Mouse (Mus musculus): Measurements from ENCODE around the gene Tnrc18.

Tnrc18 gene

DNA sequence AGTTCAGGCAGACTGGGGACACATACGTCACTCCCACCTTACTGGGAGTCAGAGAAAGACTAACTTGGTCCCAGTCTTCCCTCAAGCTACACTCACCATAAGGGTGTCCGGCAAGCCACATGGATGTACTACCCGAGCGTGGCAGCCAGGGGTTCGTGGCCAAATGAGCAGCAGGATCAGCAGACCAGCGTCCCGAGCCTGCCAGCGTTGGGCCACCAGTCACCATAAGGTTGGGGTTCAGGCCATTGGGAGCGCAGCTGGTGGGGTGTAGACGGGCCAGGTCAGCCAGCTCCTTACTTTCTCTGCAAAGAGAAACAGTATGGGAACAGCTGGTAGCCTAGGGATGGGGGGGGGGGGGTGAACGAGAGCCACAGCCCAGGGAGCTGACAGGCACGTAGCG is 41.4 kb downstream of the Tnrc18 start:
- DNase-seq (ENCODE audit: low spot score in 2 of 2) = no peak

GRCm38 (mm10) chr5:142774771-142775170 is 42.7 kb downstream of the Tnrc18 start:
- DNase-seq (ENCODE audit: low spot score in 2 of 2) = no peak

DNA sequence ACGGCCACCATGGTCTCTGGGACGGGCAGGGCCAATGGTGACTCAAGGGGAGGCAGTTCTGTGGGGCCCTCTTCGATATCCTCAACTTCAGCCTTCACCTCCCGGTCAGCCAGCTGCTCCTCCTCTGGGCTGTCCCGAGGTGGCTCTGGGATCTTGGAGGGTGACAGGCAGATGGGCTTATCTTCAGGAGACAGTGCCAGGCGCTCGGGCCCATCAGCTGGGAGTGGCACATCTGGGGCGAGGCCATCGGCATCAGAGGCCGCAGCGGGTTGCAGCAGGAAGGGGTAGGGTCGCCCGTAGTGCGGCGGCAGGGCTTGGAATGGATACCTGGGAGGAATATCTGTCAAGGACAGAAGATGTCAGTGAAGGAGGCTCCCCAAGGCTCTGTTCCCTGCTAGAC is 45.5 kb downstream of the Tnrc18 start:
- peak in 1 of 2 experiments; percentile 53 for DNase-seq (ENCODE audit: low spot score in 2 of 2)

DNA sequence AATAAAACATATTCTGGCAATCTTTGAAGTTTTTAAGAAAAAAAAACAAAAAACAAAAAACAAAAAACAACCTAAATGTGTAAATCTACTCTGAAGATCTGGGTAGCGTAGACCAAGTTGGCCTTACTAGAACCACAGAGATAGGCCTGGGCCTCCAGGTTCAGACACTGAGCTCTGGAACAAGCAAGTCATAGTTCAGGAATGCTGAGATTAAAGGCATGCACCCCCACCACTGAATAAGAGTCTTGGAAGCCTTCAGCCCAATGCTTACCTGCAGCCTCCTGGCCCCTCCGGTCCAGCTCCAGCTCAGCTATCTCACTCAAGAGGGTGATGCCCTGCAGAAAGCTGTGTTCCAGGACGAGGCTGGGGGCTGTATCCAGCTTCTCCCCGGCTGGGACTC is 46.4 kb downstream of the Tnrc18 start:
- no peak for DNase-seq (ENCODE audit: low spot score in 2 of 2)

DNA sequence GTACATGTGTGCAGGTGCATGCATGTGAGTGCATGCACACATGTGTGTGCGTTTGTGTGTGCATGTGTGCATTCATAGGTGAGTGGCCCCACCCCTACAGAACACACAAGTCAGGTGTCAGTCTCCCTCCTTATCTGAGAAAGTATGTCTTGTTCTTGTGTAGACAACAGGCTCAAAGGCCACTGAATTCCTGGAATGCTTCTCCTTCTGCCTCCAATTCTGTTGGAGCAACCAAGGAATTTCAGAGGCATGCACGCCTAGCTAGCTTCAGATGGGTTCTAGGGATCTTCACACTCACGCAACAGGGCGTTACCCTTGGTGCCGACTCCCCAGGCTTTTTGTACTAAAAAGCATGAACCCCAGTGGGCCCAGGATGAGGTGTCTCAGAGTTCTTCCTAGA is 47.8 kb downstream of the Tnrc18 start:
- no peak for DNase-seq (ENCODE audit: low spot score in 2 of 2)

DNA sequence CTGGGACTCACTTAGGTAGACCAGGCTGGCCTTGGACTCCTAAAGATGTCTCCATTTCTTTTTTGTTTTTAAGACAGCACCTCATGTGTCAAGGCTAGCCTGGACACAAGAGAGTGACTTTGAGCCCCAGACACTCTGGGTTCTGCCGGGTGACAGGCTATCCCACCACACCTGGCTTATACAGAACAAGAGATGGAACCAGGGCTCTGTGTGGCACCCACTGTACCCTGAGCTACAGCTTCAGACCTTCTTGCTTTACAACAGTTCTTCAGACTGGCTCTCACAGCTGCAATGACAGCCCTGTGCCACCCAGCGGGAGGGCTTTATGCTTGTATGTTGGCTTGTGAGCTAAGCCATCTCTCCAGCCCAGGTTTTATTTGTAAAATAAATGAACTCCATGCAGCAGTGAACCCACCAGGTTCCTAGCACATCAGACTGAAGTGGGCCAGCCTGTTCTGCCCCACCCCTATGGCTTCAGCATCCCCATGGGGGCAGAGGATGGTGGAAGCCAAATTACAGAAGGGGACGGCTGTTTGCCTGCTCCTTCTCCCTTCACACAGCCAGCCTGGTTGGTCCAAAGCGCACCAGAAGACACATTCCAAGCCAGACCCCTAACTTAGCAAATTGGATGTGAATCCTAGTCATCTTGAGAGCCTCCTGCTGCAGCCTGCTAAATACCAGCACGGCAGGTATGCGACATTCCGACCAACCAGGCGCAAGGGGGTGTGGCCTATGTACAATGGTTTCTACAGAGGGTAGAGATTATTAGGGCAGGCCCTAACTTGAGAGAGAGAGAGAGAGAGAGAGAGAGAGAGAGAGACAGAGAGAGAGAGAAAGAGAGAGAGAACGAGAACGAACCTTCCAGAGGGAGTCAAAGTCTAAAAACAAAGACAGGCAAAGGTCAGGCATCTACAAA is 48.9 kb downstream of the Tnrc18 start:
- DNase-seq (ENCODE audit: low spot score in 2 of 2) = no peak

DNA sequence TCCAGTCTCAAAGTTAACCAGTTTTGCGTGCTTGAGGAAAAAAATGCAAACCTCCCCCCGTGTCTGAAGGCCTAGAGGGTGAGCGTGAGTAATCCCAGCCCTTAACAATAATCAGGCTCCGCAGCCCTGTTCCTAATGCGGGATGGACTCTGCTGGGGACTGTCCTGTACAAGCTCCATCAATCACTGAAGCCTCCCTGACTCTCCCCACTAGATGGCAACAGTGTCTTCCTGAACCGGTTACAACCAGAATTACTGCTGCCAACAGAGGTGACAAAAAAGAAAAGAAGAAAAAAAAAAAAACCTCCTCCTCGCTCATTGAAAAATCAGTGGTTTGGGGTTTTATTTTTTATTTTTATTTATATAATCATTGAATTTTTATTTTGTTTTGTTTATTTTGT is 49.5 kb downstream of the Tnrc18 start:
- peak in 1 of 2 experiments; percentile 65 for DNase-seq (ENCODE audit: low spot score in 2 of 2)

- DNase-seq (ENCODE audit: low spot score in 2 of 2) = no peak
Observed at GRCm38 (mm10) chr5:142766708-142767107, 50.8 kb downstream of the Tnrc18 start.

- DNase-seq (ENCODE audit: low spot score in 2 of 2) = no peak
Observed at GRCm38 (mm10) chr5:142764889-142765288, 52.6 kb downstream of the Tnrc18 start.

GRCm38 (mm10) chr5:142764306-142764705 is 53.2 kb downstream of the Tnrc18 start:
- no peak for DNase-seq (ENCODE audit: low spot score in 2 of 2)

DNA sequence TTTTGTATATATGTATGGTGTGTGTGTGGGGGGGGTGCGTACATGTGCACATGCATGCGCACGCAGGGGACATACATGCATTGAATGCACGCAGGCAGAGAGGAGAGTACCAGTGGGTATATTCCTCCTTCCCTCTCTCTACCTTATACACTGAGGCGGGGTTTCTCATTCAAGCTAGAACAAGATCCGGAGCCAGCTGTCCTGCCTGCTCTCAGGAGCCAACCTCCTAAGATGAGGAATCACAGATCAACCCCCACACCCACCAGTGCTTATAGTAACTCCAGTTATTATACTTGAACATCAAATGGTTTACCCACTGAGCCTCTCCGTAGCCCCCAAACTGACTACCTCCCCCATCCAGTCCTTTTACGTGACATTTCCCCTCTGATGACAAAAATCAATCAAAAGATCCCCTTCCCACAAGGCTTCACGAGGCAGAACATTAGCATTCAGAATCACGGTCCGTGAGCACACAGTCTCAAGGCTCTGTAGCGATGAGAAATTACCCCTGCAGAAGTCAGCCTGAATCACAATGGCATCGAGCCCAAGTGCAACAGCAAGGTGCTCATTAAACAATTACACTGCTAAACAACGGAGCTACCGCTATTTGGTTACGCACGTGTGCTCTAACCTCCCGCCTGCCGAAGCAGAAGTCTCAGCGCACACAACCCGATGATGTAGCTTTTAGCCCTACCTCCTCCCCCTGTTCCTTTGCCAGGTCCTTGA is 55.2 kb downstream of the Tnrc18 start:
- DNase-seq (ENCODE audit: low spot score in 2 of 2) = no peak

DNA sequence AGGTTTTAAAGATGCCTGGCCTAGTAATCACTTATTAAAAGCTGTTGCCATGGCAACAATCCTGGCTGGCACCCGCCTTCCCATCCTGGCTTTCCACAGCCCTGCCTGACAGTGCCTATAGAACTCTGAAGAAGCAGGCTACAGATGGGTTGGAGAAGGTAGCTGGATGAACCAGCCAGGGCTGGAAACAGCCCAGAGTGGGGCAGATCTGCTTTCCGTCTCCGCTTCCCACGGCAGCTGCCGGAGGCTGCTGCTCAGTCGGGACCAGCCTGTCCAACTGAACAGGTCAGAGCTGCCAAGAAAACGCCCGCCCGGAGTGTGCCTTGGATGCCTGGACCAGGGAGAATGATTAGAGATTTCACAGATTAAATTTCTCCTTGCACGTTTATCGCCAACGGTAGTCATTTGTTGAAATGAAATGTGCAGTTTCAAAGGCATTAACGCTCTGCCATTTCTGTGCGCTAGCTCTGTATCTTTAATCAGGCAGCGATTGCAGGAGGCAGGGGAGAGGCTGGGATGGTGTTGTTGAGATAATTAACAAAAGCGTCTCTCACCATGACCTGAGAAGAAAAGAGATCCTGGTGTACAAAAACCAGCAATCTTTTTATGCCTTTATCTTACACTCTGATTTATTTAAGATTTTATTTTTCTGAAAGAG is 56.0 kb downstream of the Tnrc18 start:
- no peak for DNase-seq (ENCODE audit: low spot score in 2 of 2)

DNA sequence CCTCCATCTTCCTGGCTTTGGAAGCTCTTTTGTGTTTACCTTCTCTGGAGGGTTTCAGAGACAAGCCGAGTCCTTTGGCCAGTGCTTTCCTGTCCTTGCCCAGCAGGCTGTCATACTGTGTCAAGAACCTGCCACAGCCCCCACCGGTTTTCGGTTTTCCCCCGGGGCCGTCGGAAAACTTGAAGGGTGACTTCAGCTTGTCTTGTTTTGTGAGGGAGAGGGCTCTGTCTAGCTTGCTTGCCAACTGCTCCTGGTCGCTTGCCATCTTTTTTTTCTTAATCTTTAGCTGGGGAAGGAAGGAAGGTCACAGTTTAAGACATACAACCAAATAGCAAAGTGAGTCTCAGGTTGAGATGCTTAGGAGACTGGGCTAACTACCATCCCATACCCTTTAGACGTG is 57.7 kb downstream of the Tnrc18 start:
- DNase-seq (ENCODE audit: low spot score in 2 of 2) = no peak

- no peak for DNase-seq (ENCODE audit: low spot score in 2 of 2)
Observed at GRCm38 (mm10) chr5:142752241-142752640, 65.2 kb downstream of the Tnrc18 start.

GRCm38 (mm10) chr5:142750173-142750572 is 67.3 kb downstream of the Tnrc18 start:
- no peak for DNase-seq (ENCODE audit: low spot score in 2 of 2)

DNA sequence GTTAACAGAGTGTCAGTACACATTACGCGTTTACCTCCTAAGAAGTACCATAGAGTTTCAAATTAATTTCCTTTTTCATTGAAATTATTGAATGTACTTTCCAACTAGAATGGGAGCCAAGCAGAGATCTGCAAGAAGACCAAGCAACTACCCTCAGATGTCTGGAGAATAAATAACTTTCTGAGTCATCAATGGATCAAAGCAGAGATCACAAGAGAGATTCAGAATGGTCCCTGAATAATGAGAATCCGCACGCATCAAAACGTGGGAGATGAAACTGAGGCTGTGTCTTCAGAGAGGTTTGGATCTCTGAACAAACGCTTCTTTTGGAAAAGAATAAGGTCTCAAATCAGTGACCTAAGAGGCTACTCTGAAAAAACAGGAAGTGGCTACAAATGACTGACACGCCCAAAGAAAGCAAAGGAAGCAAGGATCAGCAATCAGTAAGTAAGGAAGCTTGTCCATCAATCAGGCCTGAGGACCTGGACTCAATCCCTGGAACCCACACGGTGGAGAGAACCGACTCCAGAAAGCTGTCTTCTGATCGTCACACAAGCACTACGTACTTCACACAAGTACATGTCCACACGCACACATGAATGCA is 70.3 kb downstream of the Tnrc18 start:
- no peak for DNase-seq (ENCODE audit: low spot score in 2 of 2)

GRCm38 (mm10) chr5:142739941-142740340 is 77.5 kb downstream of the Tnrc18 start:
- no peak for DNase-seq (ENCODE audit: low spot score in 2 of 2)

DNA sequence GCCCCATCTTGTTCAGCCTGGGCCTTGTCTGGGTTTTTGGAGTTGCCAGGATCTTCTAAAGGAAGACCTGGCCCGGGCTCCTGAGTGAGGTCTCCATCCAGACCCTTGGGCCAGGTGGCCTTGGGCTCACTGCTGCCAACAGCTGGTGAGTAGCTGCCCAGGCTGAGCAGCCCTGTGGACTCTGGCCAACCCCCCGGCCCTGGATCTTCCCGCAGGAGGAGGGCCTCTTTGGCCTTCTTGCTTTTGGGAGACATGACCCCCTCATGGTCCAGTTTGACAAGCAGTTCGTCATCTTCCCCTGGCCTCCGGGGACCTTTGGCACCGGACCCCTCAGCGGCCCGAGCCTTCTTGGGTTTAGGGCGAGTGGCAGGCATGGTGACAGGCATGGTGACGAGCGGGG is 85.5 kb downstream of the Tnrc18 start:
- DNase-seq (ENCODE audit: low spot score in 2 of 2) = no peak

- no peak for DNase-seq (ENCODE audit: low spot score in 2 of 2)
Observed at GRCm38 (mm10) chr5:142730295-142730694, 87.2 kb downstream of the Tnrc18 start.

DNA sequence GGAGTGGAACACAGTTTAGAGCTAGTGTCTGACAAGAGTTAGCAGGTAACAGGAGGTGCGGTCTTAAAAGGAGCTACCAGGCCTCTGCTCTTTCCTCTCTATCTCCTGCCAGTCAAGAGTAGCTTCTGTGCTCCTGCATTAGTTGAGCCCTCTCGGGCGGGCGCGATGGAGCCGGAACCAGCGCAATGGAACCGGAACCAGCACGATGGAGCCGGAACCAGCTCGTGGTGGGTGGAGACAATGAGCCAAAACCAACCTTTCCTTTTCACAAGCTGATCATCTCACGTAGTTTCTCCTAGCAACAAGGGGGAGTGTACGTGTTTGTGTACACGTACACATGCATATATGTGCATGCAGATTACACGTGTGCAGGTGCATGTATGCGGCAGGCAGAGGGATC is 89.2 kb downstream of the Tnrc18 start:
- no peak for DNase-seq (ENCODE audit: low spot score in 2 of 2)

GRCm38 (mm10) chr5:142726748-142727147 is 90.7 kb downstream of the Tnrc18 start:
- DNase-seq (ENCODE audit: low spot score in 2 of 2) = no peak

- DNase-seq (ENCODE audit: low spot score in 2 of 2) = no peak
Observed at GRCm38 (mm10) chr5:142724265-142724664, 93.2 kb downstream of the Tnrc18 start.
